ENCODE assay signal across 19 mouse cellular contexts in genomic region chr11:89950691-89951270, GRCm38 (mm10). TPM values are rescaled to one million over a fixed set of nuclear protein-coding genes. Genes with fewer than 3 reads are reported as not detected.
A peak's percentile ranks its signal among the peaks of the same experiment; 100 is the strongest.
DNase-seq lines count a peak whose midpoint lies in the region; ATAC-seq and TF ChIP-seq lines count a peak whose summit lies in the region.
"Had no signal": no experiment of that assay in that cellular context is flagged by ENCODE, and none has a peak within 500 bp of the region (broad histone marks: within the 10 kb centered on the region; RNA-seq: fewer than 3 reads in every experiment).

No protein-coding gene starts in this region.

- H3K4me1 ChIP-seq in midbrain, embryonic 10.5 days = no peaks in the 10 kb centered on the region
- H3K4me1 ChIP-seq in cerebellum, adult 2 months (ENCODE audit: control insufficient read depth, insufficient read depth, low read length) = no peaks in the 10 kb centered on the region
- H3K4me1 ChIP-seq in intestine, embryonic 15.5 days (replicated peaks) = no peaks in the 10 kb centered on the region
- H3K4me1 ChIP-seq: liver, embryonic 13.5 days; megakaryocyte, embryonic 14.5 days; neural tube, embryonic 13.5 days had no signal

- DNase-seq in frontal cortex, postnatal 10 days (ENCODE audit: low spot score in 2 of 2) = peak; percentile 31 to 44
- DNase-seq in layer of hippocampus, adult 11-12 months (ENCODE audit: low spot score) = peak; percentile 77
- DNase-seq in layer of hippocampus, postnatal 36 days = peak; percentile 73 to 76
- DNase-seq in right cerebral cortex, adult 2 months (ENCODE audit: low spot score in 2 of 2) = peak; percentile 62 to 75
- DNase-seq in midbrain, embryonic 10.5 days (ENCODE audit: low spot score) = no peak
- no peak for DNase-seq in thymus, postnatal 4 days
- DNase-seq in cerebellum, adult 2 months = no peak
- DNase-seq: adrenal gland, postnatal 10 days; cerebellum, postnatal 10 days; heart, postnatal 4 days; kidney, adult 9 months; liver, embryonic 13.5 days had no signal

- H3K27ac ChIP-seq in midbrain, embryonic 10.5 days (replicated peaks) = no peak overlapping the region
- H3K27ac ChIP-seq in cerebellum, adult 2 months (ENCODE audit: insufficient read depth, low read length) = no peak overlapping the region
- H3K27ac ChIP-seq in intestine, embryonic 15.5 days = no peak overlapping the region
- H3K27ac ChIP-seq: liver, embryonic 13.5 days; neural tube, embryonic 13.5 days; stomach, postnatal 0 days had no signal

- no peak for TF ChIP-seq POLR2A in cerebellum, adult 2 months (IDR thresholded peaks at IDR 0.05; ENCODE audit: borderline replicate concordance, insufficient read depth, low read length)

- WGBS in midbrain, embryonic 10.5 days = 86% methylated on average over 3 of the region's 3 CpGs
- 84% methylated on average over 3 of the region's 3 CpGs for WGBS in cerebellum, adult 2 months
- WGBS in intestine, embryonic 15.5 days = 76% methylated on average over 3 of the region's 3 CpGs

- no peak overlapping the region for H3K9ac ChIP-seq in intestine, embryonic 15.5 days
- H3K9ac ChIP-seq: liver, embryonic 13.5 days; neural tube, embryonic 13.5 days had no signal

- ATAC-seq in intestine, embryonic 15.5 days = no peak
- ATAC-seq: CD4-positive, CD25-positive, alpha-beta regulatory T cell, adult 4 months; lung, postnatal 0 days had no signal

- no peak for TF ChIP-seq CTCF in cerebellum, adult 2 months (IDR thresholded peaks at IDR 0.05; ENCODE audit: borderline replicate concordance, insufficient read depth, low read depth, low read length)

- no peak overlapping the region for H3K4me3 ChIP-seq in midbrain, embryonic 10.5 days
- H3K4me3 ChIP-seq in cerebellum, adult 2 months (replicated peaks; ENCODE audit: insufficient read depth, low read depth, low read length) = no peak overlapping the region
- H3K4me3 ChIP-seq in intestine, embryonic 15.5 days (replicated peaks) = no peak overlapping the region
- H3K4me3 ChIP-seq: liver, embryonic 13.5 days; megakaryocyte, embryonic 14.5 days; neural tube, embryonic 13.5 days had no signal

- H3K27me3 ChIP-seq in midbrain, embryonic 10.5 days (ENCODE audit: low read depth, poor library complexity, severe bottlenecking) = no peaks in the 10 kb centered on the region
- H3K27me3 ChIP-seq in cerebellum, adult 2 months (ENCODE audit: control insufficient read depth, insufficient read depth, low read length) = no peaks in the 10 kb centered on the region
- no peaks in the 10 kb centered on the region for H3K27me3 ChIP-seq in intestine, embryonic 15.5 days (replicated peaks)
- H3K27me3 ChIP-seq: liver, embryonic 13.5 days; megakaryocyte, embryonic 14.5 days; neural tube, embryonic 13.5 days had no signal

- no peak overlapping the region for H3K4me2 ChIP-seq in intestine, embryonic 15.5 days (replicated peaks)
- H3K4me2 ChIP-seq: heart, embryonic 11.5 days; liver, embryonic 13.5 days; neural tube, embryonic 13.5 days had no signal

- H3K9me3 ChIP-seq in midbrain, embryonic 10.5 days (replicated peaks) = no peaks in the 10 kb centered on the region
- no peaks in the 10 kb centered on the region for H3K9me3 ChIP-seq in intestine, embryonic 15.5 days
- H3K9me3 ChIP-seq: liver, embryonic 13.5 days; neural tube, embryonic 13.5 days had no signal

- no peaks in the 10 kb centered on the region for H3K36me3 ChIP-seq in midbrain, embryonic 10.5 days
- H3K36me3 ChIP-seq in intestine, embryonic 15.5 days = no peaks in the 10 kb centered on the region
- H3K36me3 ChIP-seq: liver, embryonic 13.5 days; neural tube, embryonic 13.5 days had no signal

RNA-seq across cellular contexts. Expression of gene Pctp, which starts 51.9 kb away (rescaled TPM):
- under 1 TPM; 0.68 to 0.77 TPM for total RNA-seq in layer of hippocampus, postnatal 36 days (2021)
- 16.4 and 20.2 TPM in 2 replicates for polyA plus RNA-seq in midbrain, embryonic 10.5 days (2016; fragmentation: Nextera tagmentation; extraction: Ambion mirVana)
- 2.8 and 2.9 TPM in 2 replicates for polyA plus RNA-seq in cerebellum, adult 2 months (2012; rRNA removed)
- 19.7 and 20.3 TPM in 2 replicates for polyA plus RNA-seq in intestine, embryonic 15.5 days (2015; fragmentation: Nextera tagmentation; extraction: Ambion mirVana)

Comparison
In these comparisons a context has a peak if more than half of its experiments do, and no peak if none do; other contexts are left out.
1. DNase-seq: peak in frontal cortex, postnatal 10 days (2 of 2), layer of hippocampus, adult 11-12 months (single experiment), layer of hippocampus, postnatal 36 days (2 of 2) and right cerebral cortex, adult 2 months (2 of 2); none in midbrain, embryonic 10.5 days (single experiment), thymus, postnatal 4 days (single experiment) and cerebellum, adult 2 months (0 of 2).